Mouse (Mus musculus) adrenal gland, postnatal 10 days (tissue): ENCODE results near the gene Ftsj3. TPM values are rescaled to one million over a fixed set of nuclear protein-coding genes. Genes with fewer than 3 reads are reported as not detected.
A peak's percentile ranks its signal among the peaks of the same experiment; 100 is the strongest.
"Not testable (repeated sequence)": the region's sequence is repeated elsewhere in the genome, so short reads cannot be mapped to it uniquely, and the experiment has no call there.

ENCODE experiments used
- DNase-seq: peaks from one replicate; pipeline ENCODE4 v3.0.0; 2021; ENCODE audit warnings: mixed read lengths
- total RNA-seq, 2 experiments: library from RNA; stranded (reverse); gene quantifications; 2 replicates each; pipeline ENCODE4 v1.2.3; 2021

Ftsj3 gene
- total RNA-seq, 2 experiments from 2014 or later, result 55.4 to 57.0 TPM

DNA sequence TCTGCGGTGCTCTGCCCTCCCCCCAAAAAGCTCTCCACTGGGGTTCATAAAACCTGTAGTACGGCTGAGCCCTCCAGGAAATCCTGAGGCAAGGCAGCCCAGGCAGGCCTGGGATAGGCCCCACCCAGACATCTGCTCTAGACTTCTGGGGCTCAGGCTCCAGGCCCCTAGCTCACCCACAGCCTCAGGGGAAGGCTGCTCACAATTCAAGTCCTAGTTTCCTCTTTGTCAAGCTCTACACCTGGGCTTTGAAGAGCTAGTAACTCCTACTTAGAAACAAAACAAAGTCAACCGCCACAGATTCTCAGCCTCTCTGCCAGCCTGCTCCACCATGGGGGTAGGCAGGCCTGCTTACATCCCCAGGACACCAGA, 13.2 kb upstream of the Ftsj3 start:
- peak; percentile 53 for DNase-seq

DNA sequence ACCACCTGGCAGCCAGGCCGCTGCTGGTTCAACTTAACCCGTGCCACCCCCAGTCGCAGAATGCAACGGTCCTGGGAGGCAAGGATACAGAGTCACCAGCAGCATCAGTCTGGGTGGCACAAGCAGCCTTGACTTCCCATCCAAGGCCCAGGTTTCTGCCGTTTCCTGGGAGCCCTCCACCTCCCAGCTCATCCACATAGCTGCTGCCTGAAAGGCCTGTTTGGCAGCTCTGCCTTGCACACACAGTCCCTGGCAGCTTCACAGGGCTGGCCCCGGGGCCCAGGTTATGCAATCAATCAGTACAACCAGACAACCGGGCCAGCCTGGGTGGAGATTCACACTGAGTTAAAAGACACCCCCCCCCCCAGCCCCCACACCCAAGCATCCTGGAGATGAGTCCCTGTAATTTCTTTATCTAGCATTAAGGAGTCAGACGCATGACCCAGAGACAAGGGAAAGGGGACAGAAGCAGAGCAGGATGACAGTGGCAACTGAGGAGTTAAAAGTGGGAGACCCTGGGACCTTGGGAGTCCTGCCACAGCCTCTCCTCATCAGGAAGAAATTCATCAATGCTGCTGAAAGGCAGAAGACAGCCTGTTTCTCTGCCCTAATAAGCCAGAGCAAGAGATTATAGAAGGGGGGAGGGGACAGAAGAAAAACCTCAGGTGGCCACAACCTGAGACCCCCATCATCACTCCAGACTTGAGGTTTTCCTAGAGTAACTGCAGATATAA, 12.6 kb upstream of the Ftsj3 start:
- DNase-seq, result peak; percentile 92

DNA sequence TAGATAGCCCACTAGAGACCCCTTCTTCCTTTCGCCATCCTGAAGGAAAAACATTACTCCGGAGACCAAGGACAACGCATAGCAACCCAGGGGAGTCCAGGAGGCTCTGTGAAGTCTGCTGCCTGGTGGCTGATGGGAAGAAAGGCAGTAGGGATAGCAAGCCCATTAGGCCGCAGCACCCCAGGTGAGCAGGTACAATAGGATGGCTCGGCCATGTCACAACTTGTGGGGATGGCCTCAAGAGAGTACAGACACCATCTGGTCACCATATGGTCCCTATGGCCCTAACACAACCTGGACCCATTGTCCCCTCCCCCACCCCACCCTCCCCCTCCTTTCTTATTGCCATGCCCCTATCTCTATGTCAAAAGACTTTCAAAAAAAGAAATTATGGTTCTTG, 12.0 kb upstream of the Ftsj3 start:
- DNase-seq, result no peak

DNA sequence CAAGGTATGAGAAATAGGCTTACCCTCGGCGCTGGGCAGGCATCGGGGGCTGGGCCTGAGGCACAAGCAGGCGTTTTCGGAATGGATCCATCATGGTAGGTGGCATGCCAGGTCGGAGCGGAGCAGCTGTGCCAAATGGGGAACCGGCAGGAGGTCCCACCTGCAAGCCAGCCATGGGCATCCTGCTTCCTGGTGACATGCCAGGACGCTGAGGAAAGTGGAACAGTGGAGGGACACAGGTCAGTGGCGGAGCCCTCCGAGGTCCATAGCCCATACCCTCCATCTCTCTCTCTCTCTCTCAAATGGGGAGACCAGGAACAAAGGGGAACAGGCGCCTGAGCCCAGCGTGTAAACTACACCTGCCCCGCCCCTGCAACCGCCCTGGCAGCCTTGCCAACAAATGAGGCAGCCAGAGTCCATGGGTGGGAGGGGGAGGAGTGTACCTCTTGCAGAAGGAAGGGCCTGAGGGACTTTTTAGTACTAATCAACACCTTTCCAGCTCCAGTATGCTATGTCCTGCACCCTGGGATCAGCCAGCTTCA, 11.5 kb upstream of the Ftsj3 start:
- peak; percentile 82 for DNase-seq

DNA sequence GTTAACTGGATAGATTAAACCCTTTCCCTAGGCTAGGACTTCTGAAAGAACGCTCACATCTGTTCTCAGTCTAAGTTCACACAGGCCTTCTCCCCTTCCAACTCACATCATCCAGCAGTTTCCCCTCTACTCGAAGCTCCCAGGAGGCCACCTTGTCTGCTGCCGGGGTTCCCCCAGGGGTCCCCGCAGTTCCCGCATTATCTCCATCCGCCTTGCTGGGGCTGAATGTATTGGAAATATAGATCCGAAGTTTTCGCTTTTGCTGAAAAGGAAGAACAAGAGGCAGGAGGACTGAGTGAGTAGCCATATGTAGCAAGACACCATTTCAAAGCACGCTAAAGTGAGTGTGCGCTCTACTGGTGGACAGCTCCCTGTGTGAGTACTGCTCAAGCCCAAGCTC, 10.6 kb upstream of the Ftsj3 start:
- no peak for DNase-seq

DNA sequence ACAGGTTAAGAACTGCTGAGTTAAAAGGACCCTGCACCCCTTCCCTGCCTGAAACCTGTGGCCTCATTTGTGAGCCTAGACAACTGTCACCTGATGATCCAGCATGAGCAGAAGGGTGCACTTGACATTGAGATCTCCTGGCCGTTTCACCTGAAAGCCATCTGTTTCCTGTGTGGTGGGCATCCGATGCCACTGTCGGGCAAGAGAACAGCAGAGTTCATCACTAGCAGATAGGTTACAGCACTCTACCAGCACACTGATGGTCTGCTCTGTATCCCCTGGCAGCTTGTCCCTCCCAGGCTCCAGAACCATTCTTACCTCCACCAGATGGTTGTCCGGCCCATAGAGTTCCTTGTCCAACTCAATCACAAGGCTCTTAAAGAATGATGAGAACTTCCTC, 9.7 kb upstream of the Ftsj3 start:
- DNase-seq, result no peak

DNA sequence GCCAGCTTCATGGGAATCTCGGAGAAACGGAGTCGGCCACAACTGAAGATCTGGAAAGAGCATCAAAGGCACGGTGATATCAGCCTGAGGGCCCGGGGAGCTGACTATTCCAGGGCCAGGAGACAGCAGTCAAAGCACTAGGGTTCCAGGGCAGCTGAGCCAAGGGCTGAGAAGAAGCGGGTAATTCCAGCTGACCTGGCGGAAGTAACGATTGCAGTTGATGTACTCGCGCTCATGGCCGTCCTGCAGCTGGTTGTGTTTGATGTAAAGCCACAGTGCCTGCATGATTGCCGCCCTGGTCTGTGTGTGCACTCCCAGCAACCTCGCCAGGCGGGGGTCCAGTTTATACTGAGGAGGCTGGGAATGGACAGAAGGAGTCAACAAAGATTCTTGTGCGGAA, 9.1 kb upstream of the Ftsj3 start:
- no peak for DNase-seq

DNA sequence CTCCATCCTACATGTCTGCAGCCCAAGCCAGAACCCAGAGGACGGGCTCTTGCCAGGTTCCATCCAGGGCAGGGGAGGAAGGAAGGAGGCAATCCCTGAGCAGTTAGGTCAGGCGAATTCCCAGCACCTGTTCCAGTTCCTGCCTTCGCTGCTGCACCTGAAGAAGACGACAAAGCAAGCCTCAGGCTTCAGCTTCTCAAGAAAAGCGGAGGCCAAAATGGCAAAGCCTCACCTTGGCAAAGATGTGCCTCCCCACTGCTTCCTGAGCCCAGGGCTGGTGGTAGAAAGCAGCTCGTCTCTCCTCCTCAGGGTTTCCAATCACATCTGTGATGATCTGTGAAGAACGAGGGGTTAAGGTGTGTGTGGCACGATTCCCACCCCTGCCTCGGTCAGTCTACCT, 8.1 kb upstream of the Ftsj3 start:
- DNase-seq, result no peak

DNA sequence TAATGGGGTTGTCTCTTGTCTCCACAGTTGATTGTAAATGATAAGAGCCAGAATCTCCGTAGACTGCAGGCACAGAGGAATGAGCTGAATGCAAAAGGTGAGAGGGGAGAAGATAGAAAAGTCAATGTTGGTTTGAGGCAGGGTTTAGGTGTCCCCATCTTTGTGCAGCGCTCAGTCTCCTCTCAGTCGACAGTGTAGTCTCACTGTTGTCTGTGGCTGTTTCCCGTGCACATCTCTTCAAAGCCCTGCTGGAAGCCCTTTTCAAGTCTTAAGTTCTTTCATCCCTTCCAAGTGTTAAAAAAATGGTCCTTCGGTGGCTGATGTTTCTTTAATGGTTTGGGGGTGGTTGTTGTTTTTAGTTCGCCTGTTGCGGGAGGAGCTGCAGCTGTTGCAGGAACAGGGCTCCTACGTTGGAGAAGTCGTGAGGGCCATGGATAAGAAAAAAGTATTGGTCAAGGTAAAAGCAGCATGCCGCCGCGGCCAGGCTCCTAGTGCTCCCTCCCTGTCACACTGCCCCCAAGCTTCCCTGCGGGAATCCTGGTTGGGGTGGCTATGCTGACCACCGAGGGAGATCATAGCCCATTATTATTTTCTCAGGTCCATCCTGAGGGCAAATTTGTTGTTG, 5.1 kb upstream of the Ftsj3 start:
- no peak for DNase-seq

DNA sequence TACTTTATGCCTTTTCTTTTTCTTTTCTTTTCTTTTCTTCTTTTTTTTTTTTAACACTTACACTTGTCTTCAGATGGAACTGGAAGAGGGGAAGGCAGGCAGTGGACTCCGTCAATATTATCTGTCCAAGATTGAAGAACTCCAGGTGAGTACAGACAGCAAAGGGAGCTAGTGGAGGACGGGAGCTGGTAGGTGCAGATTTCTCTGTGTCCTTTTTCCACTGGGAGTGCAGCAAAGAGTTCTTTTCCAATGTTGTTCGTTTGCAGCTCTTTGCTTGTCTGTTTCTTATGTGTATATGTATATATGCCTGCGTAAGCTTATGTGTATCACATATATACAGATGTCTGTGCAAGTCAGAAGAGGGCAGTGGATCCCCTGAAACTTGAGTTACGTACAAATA, 896 bp upstream of the Ftsj3 start:
- DNase-seq, result no peak

DNA sequence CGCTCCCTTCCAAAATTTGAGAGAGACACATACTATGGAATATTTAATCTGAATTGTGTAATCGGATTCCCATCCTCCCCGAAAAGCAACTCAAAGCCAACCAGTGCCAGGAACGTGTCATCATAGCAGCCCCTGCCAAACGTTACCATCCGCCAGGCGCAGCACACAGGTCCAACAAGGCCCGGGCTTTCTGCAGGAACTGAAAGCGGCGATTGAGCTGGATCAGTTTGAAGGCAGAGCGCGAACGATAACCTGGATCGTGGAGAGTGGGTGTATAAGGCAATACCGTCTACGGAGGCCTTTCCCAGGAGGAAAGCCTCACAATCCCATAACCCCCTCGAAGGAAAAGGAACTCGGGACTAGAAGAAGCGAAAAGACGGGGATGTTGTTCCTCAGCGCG, 705 bp downstream of the Ftsj3 start:
- peak; percentile 52 for DNase-seq

DNA sequence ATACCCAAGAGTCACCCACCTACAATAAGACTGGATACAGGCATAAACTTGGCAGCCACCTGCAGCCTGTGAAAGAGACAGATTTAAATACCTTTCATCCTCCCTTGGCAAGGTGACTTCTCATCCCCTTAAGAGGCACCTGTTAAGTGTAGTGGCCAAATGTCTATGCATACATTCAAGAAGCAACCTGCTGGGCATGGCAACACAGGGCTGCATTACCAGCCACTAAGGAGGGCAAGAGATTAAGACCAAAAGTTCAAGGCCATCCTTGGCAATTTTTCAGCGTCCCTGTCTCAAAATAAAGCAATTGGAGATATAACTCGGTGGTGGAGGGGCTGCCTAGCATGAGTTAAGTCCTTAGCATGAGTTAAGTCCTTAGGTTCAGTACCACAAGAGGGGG, 1.1 kb downstream of the Ftsj3 start:
- peak; percentile 15 for DNase-seq

DNA sequence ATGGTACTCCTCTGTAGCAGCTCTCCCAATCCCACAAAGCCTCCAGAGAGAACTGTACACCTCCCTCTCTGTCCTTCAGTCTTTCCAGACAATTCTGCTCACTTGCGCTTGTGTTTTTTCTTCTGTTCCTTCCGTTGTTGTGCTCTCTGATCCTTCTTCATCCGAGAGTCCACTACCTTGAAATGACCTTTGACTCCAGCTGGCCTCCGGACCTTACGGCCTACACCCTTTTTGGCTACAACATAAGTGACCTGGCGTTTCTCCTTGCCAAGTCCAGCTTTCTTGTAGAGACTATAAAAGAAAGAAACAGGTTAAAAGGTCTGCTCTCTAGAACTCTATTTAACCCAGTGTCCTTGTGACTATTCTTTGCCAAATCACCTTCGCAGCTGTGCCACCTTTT, 6.6 kb downstream of the Ftsj3 start:
- DNase-seq, result peak; percentile 21

DNA sequence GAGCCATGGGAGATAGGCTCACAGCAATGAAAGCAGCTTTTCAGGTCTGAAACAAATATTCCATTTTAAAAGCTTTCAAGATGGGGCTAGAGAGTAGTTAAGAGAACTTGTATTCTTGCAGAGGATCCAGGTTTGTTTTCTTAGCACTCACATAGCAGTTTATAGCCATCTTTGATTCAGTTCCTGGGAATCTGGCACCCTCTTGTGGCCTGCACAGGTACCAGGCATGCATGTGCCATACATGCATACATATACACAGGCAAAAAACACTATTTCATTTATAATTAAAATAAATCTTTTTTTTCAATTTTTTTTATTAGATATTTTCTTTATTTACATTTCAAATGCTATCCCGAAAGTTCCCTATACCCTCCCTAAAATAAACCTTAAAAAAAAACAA, 9.0 kb downstream of the Ftsj3 start:
- peak; percentile 6 for DNase-seq

DNA sequence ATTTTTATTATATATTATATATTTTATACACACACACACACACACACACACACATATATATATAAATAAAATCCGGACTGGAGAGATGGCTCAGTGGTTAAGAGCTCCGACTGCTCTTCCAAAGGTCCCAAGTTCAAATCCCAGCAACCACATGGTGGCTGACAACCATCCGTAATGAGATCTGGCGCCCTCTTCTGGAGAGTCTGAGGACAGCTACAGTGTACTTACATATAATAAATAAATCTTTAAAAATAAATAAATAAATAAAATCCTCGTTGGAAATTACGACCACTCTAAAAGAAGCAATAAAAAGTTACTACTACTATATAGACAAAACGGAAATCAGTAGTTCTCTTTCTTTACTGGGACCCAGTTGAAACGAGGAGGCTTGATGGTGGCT, 21.9 kb downstream of the Ftsj3 start:
- not testable (repeated sequence) for DNase-seq

DNA sequence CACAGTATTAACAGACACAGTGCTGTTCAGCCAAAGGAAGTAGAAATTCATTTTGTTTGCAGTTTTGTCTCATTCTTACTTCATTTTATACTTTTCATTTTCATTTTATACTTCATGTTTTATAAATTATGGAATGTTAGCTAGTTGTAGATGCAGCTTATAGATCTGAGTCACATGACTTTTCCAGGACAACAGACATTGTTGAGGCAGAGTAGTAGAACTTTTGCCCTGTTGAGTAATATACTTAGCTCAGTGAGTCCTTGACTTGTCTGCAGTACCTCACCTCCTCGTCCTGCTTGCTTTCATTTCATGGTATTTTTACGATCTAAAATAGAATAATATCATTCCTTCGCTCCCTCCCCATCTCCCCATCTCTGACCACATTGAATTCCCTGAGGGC, 35.3 kb downstream of the Ftsj3 start:
- DNase-seq, result no peak

DNA sequence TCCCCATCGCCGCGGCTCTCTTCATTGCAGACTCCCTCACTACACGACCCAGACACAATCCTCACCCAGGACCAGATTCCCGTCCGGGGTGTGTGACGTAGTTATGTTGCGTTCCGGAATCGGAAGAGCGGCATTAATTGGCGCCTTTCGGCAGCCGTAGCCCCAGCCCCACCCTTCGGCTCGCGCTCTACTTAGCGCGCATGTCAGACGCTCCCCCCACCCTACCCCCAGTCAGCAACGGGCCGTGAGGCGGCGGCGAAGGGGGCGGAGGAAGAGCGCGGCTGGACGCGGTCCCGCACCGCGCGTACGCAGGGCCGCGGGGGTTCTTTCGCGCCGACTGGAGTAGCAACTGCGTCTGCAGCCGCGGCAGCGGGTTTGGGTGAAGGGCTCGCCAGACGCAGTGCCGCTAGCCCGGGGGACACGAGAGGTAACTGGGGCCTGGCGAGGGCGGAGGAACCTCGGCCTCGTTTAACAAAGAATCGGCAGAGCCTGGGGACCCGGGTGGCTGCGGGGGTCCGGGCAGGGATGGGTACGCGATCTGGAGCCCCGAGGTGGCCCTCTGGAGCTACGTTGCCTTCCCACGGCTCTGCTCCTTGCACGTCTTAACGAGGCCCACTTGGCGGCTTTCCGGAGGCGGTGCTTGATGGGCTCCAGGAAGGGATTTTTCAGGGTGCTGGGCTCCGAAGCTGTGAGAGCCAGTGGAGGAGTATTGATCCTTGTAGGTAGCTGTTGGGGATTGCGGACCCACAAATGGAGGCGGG, 39.0 kb downstream of the Ftsj3 start, which contains the start of gene Ddx42:
Gene Ddx42, plus strand, starts transcription at position 197 of the 761 bp plus-strand sequence.
- peak; percentile 94 for DNase-seq

DNA sequence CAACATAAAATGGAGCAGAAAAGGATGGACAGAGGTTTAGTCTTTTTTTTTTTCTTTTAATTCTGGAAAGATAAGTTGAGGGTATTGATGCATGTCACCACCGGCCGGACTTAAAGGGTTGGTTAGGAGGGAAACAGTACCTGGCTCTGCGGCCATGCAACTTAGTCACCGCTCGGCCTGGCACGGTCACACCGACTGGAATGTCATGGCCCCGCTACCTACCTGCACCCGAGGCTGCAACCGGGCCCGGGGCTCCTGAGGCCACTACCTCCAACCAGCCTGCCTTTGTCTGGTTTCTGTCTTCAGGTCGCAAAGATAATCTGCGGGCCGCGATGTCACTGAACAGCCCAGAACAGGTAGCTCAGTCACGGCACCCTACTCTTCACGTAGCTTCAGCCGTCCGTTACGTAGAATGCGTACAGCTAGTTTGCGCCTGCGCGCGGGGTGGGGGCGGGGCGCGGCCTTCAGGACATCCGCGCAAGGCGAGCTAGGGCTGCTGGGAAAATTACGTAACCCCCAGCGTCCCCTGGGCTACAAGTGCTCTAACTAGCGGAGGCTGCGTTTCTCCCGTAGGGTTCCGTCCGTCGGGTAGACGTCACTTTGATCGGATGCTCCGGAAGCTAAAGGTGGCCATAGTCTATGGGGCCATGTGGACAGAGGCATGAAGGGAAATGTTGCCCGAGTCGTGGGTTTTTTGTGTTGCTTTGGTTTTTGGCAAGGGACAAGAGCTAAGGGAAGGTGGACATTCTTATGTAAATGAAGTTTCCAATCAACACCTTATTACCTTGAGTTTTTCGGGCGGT, 39.8 kb downstream of the Ftsj3 start, which contains the start of gene Ccdc47:
Gene Ccdc47, minus strand, starts transcription at position 418 of the 803 bp plus-strand sequence.
- peak; percentile 96 for DNase-seq

DNA sequence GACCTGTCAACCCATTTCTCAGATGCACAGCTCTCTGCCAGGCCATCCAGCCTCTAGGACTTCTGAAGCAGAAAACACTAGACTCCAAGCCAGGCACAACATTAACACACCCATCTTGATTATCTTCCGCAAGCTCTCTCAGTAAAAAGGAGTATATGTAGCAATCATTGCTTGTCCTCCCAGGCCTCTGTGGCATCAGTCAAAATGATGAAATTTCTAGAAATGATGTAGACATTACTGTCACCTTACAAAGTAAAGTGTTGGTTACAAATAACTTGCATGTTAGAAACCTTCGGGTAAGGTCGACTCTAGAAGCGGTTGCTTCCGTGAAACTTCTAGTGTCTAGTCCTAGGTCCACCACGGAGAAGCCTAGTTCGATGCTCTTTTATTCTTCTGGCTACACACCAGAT, 40.4 kb downstream of the Ftsj3 start:
- no peak for DNase-seq

DNA sequence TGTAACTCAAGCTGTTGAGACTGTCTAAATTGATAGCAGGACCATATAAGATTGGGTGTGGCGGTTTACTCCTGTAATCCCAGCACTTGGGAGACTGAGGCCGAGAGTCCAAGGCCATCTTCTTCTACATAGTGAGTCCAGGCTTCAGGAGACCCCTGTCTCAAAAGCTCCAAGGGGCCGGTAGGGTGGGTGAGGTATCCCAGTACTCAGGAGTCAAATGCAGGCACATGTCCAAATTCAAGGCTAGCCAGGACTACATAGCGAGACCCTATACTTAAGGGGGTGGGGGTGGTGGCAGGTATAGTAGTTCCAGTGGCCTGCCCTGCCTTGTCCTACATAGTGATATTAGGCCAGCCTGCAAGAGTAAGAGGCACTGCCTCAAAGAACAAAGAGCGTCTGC, 41.0 kb downstream of the Ftsj3 start:
- no peak for DNase-seq

DNA sequence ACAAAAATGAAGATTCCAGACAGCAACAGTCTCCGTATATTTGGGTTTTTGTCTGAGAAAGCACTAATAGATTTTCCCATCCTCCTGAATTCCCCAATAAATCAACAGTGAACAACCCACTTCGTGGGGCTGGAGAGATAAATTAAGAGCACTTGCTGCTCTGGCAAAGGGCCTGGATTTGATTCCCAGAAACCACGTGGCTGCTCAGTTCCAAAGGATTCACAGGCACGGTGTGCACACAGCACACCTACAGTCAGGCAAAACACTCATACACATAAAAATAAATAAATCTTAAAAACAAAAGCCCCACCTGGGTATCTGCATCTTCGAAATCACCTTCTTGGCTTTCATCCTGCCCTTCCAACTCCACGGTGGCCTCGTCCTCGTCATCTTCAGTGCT, 43.1 kb downstream of the Ftsj3 start:
- no peak for DNase-seq

DNA sequence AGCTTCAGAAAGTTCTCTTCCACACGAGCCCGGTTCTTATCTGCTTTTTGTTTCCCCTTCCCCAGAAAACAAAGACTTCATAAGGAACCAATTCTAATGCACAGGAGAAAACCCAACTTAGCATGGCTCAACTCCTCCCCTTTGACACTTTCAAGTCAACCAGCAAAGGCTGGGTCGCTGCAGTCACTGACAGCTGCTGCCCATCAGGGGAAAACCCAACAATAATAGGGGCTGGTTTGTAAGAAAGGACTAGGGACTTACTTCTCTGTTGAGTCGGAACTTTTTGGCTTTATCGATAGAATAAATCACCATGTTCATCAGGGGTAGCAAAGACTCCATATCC, 53.8 kb downstream of the Ftsj3 start, which contains the start of gene Strada:
Gene Strada, minus strand, starts transcription at position 46 of the 343 bp plus-strand sequence.
- DNase-seq, result no peak
